Mouse (Mus musculus) G1E (cell line): Measurements from ENCODE around the gene Wnt11. TPM values are rescaled to one million over a fixed set of nuclear protein-coding genes. Genes with fewer than 3 reads are reported as not detected.

Experiments
- ATAC-seq: 2 replicates; pipeline ENCODE4 v1.8.0; 2016; ENCODE audit warnings: mild to moderate bottlenecking; ENCODE audit not compliant: insufficient number of reproducible peaks, poor library complexity, low FRiP score, severe bottlenecking; ENCODE audit errors: extremely low read depth
- DNase-seq: peaks from one replicate; pipeline ENCODE4 v3.0.0; 2012; ENCODE audit warnings: low spot score
- H3K27me3 ChIP-seq: 2 replicates; pipeline ENCODE4 v1.6.1; 2012; ENCODE audit warnings: mild to moderate bottlenecking, low read length, inconsistent platforms; ENCODE audit not compliant: insufficient read depth
- H3K36me3 ChIP-seq: replicated peaks from 2 replicates; pipeline ENCODE3; 2012; ENCODE audit warnings: mild to moderate bottlenecking, inconsistent platforms
- H3K4me1 ChIP-seq: 2 replicates; pipeline ENCODE4 v1.6.1; 2012; ENCODE audit warnings: low read depth, low read length, inconsistent platforms, mixed read lengths; ENCODE audit not compliant: insufficient read depth
- H3K4me3 ChIP-seq: 2 replicates; pipeline ENCODE4 v1.5.1; 2012; ENCODE audit warnings: low read depth, mild to moderate bottlenecking, inconsistent platforms, low read length, moderate library complexity, mixed read lengths
- H3K9me3 ChIP-seq: replicated peaks from 2 replicates; pipeline ENCODE4 v1.6.1; 2012; ENCODE audit warnings: inconsistent platforms
- CTCF ChIP-seq: IDR thresholded peaks from 2 replicates; pipeline ENCODE4 v1.5.1; 2012; ENCODE audit warnings: low read depth, low read length, inconsistent platforms, mixed read lengths
- GATA1 ChIP-seq: IDR thresholded peaks from 2 replicates; pipeline ENCODE4 v1.6.1; 2012; ENCODE audit warnings: borderline replicate concordance, low read length, inconsistent platforms, mixed read lengths
- GATA2 ChIP-seq: IDR thresholded peaks from 2 replicates; pipeline ENCODE4 v1.6.1; 2012; ENCODE audit warnings: low read depth, low read length, inconsistent platforms, borderline replicate concordance
- POLR2AphosphoS5 ChIP-seq: IDR thresholded peaks from 2 replicates; pipeline ENCODE4 v1.6.1; 2012; ENCODE audit warnings: low read depth, low read length, inconsistent platforms; ENCODE audit not compliant: insufficient replicate concordance
- TAL1 ChIP-seq: conservative IDR thresholded peaks from 2 replicates; pipeline ENCODE4 v1.6.1; 2012; ENCODE audit warnings: low read depth, low read length, inconsistent platforms, mixed read lengths
- polyA plus RNA-seq: library from polyadenylated mRNA; stranded (reverse); fragments of >175 nt; gene quantifications from 2 replicates; pipeline ENCODE4 v1.2.3, GENCODE M21; 2012
- total RNA-seq, 2 experiments: library from RNA; stranded (forward) in 1 of 2; stranded (reverse) in 1 of 2; fragments of 200-1000 nt in 1 of 2; fragments of >200 nt in 1 of 2; fragmentation: Nextera tagmentation in 1 of 2; gene quantifications; 2 replicates each; pipeline ENCODE4 v1.2.3; 2014 to 2017

Wnt11 gene
- total and polyA plus RNA-seq, 3 experiments: not detected

DNA sequence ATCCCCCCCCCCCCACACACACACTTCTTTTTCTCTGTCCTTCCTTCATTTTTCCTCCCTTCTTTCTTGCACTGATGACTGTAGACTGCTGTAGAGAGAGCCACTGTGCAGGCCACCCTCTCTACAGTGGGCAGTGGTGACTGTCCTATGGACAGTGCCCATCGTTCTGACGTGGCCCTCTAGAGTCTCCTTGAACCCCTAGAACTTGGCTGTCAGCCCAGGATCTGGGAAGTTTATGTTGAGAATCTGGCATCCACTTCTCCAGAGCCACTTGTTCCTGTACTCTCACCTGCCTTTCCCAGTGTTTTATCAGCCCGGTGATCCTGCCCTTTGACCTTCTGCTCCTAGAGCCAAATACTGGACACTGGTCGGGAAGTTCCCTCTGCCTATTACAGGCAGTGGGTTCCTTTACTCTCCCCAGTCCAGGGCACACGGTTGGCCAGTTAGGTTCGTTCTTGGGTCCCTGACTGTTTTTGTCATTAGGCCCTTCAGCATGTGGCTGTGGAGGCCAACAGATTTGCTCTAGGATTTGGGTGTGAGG is 39.6 kb downstream of the Wnt11 start:
- H3K4me3 ChIP-seq: no peak overlapping the region
- ATAC-seq: no peak
- TF ChIP-seq CTCF (no peak), GATA1 (no peak), POLR2AphosphoS5 (no peak), GATA2 (no peak), TAL1 (no peak)
- H3K9me3 ChIP-seq: no peaks in the 10 kb centered on the region
- H3K36me3 ChIP-seq: no peaks in the 10 kb centered on the region
- DNase-seq: no peak
- H3K27me3 ChIP-seq: peaks cover 13% of the 10 kb centered on the region
- H3K4me1 ChIP-seq: no peaks in the 10 kb centered on the region

DNA sequence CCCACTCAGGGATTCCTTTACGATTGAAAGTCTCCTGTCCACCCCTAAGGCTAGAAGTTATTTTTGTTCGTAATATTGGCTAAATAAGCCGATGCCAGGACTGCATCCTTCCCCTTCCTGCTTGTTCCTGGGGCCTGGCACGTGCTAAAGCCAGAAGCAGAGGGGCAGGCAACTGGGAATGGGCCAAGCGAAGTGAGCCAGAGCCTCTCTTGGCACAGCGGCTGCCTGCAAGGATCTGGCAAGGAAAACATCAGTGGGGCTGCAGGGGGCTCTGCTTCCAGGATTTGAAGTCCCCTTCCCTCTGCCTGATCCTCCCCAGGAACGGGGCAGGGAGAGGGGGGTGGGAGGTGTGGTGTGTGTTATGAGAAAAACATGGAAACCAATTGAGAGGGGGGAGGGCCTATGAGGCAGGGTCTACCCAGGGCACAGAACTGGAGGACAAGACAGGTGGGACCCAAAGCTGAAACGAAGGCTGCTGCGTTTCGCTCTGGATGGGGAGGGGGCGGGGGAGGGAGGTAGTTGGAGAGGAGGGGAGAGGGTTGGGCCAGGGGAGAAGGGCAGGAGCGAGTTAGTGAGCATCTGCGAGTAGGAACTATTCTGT is 40.6 kb downstream of the Wnt11 start:
- no peaks in the 10 kb centered on the region for H3K9me3 ChIP-seq
- no peaks in the 10 kb centered on the region for H3K4me1 ChIP-seq
- ATAC-seq (no peak), DNase-seq (no peak)
- H3K36me3 ChIP-seq: no peaks in the 10 kb centered on the region
- TF ChIP-seq CTCF (no peak), TAL1 (no peak), GATA1 (no peak), GATA2 (no peak), POLR2AphosphoS5 (no peak)
- H3K27me3 ChIP-seq: peaks cover 15% of the 10 kb centered on the region
- no peak overlapping the region for H3K4me3 ChIP-seq

DNA sequence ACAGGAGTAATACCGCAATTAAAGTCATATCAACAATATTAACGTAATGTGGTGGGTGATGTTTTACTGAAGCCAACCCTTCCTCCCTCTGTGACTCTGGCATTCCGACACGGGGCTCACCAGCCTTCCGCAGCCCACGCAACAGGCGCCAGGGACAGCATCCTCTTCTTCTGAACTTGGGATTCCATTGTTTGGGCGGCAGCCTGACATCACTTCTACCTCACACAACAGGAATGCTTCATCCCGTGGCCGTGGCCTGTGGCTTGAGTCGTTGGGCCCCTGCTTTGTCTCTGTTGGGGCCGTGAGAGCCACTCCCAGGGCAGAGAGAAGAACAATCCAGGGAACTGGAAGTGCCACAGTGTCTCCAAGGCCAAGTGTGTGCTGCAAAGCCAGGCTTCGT is 41.2 kb downstream of the Wnt11 start:
- no peaks in the 10 kb centered on the region for H3K9me3 ChIP-seq
- no peak overlapping the region for H3K4me3 ChIP-seq
- no peaks in the 10 kb centered on the region for H3K36me3 ChIP-seq
- peaks cover 3% of the 10 kb centered on the region; the same call in 1 of the 2 replicates for H3K4me1 ChIP-seq
- no peak for DNase-seq
- TF ChIP-seq GATA2 (no peak), TAL1 (no peak), POLR2AphosphoS5 (no peak), CTCF (no peak), GATA1 (no peak)
- H3K27me3 ChIP-seq: peaks cover 12% of the 10 kb centered on the region
- no peak for ATAC-seq

DNA sequence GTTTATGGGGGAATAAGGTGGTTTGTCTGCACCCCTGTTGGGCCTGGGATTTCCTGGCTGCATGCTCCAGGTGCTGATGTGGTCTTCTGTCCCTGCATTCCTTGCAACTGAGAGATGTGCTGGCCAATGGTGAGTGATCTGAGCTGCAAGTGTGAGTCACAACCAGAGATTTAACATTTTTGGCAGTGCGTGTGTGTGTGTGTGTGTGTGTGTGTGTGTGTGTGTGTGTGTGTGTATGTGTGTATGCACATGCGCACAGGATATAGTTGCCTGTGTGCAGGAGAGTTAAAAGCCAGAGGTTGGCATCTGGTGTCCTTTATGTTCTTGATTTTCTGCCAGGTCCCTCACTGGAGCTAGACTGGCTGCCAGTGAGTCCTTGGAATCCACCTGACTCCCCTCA is 44.3 kb downstream of the Wnt11 start:
- TF ChIP-seq GATA1: no peak
- TF ChIP-seq TAL1: no peak
- no peak for TF ChIP-seq CTCF
- no peak for TF ChIP-seq POLR2AphosphoS5
- no peak for TF ChIP-seq GATA2
- ATAC-seq: no peak

DNA sequence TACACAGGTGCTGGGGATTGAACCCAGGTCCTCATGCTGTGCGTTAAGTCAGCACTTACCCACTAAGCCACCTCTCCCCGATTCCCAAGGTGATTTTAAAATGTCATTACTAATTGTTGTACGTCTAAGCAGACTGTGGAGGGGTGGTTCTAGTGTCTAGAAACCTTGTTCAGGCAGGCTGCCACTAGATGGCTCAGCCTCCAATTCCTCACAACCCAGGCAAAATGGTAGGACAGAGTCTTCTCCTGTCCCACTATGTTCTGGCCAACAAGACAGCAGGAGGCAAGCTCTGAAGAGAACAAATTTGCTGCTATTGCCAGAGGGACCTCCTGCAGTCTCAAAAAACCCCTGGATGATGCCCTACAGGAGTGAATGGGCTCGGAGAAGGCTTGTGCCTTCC is 47.0 kb downstream of the Wnt11 start:
- H3K4me3 ChIP-seq: no peak overlapping the region
- ATAC-seq: no peak
- peaks cover 3% of the 10 kb centered on the region; the same call in 1 of the 2 replicates for H3K27me3 ChIP-seq
- TF ChIP-seq CTCF: no peak
- TF ChIP-seq TAL1: no peak
- no peak for TF ChIP-seq POLR2AphosphoS5
- TF ChIP-seq GATA1: no peak
- TF ChIP-seq GATA2: no peak
- no peak for DNase-seq
- peaks cover 22% of the 10 kb centered on the region for H3K36me3 ChIP-seq
- no peaks in the 10 kb centered on the region for H3K9me3 ChIP-seq
- H3K4me1 ChIP-seq: peaks cover 3% of the 10 kb centered on the region; the same call in 1 of the 2 replicates

More for the DNA sequence above, 44.3 kb downstream of the Wnt11 start:
- no peak for DNase-seq
- peaks cover 5% of the 10 kb centered on the region for H3K36me3 ChIP-seq
- H3K27me3 ChIP-seq: peaks cover 12% of the 10 kb centered on the region
- no peak overlapping the region for H3K4me3 ChIP-seq
- H3K9me3 ChIP-seq: no peaks in the 10 kb centered on the region
- peaks cover 3% of the 10 kb centered on the region; the same call in 1 of the 2 replicates for H3K4me1 ChIP-seq

DNA sequence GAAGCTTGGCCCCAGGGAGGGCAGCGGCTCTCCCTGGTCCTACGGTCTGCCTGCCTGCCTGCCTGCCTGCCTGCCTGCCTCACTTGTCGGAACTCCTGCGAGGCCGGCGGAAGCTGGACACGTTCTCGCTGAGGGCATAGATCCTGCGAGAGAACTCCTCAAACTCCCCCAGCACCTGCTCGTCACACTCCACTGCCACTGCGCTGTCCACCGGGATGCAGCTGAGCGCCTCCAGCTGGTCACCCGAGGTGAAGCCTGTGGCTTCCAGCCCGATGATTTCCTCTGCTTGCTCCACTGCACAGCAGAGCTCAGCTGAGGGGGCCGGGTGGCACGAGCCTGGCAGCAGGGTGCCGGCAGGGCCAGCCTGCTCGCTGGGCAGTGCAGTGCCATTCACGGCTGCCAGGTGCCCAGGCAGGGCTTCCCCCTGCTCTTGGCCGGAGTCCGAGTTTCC is 52.9 kb downstream of the Wnt11 start:
- Histone ChIP-seq H3K27me3 (no peaks in the 10 kb centered on the region), H3K9me3 (no peaks in the 10 kb centered on the region), H3K4me1 (no peaks in the 10 kb centered on the region), H3K36me3 (peaks cover 61% of the 10 kb centered on the region), H3K4me3 (no peak overlapping the region)
- TF ChIP-seq TAL1: no peak
- TF ChIP-seq CTCF: no peak
- TF ChIP-seq POLR2AphosphoS5: no peak
- no peak for TF ChIP-seq GATA1
- TF ChIP-seq GATA2: no peak
- ATAC-seq (no peak), DNase-seq (no peak)

DNA sequence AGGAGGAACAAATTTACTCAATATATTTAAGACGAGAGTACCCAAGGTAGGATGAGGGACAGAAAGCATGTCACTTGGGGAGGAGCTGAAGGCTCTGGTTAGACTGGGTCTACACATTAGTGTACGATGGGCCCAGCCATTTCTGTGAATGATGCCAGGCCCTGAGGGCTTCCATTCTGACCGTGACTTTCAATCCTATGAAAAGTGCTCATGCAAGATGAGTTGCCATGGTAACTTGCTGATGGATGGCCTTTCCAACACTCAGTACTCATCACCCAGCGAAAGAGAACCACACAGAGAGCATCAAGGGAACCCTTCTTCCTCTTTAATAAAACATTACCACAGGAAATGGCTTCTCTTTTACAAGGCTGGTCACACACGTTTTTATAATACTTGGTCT is 53.9 kb downstream of the Wnt11 start:
- TF ChIP-seq GATA2: no peak
- TF ChIP-seq POLR2AphosphoS5: no peak
- TF ChIP-seq CTCF: no peak
- TF ChIP-seq GATA1: no peak
- Histone ChIP-seq H3K4me3 (no peak overlapping the region), H3K4me1 (no peaks in the 10 kb centered on the region), H3K36me3 (peaks cover 63% of the 10 kb centered on the region), H3K27me3 (no peaks in the 10 kb centered on the region), H3K9me3 (no peaks in the 10 kb centered on the region)
- no peak for ATAC-seq
- no peak for DNase-seq
